Mouse (Mus musculus) G1E (cell line): ENCODE measurements around the gene Itga4.

Experiments used
- CTCF ChIP-seq: IDR thresholded peaks from 2 replicates; pipeline ENCODE4 v1.5.1; 2012; ENCODE audit warnings: low read depth, low read length, inconsistent platforms, mixed read lengths
- GATA1 ChIP-seq: IDR thresholded peaks from 2 replicates; pipeline ENCODE4 v1.6.1; 2012; ENCODE audit warnings: borderline replicate concordance, low read length, inconsistent platforms, mixed read lengths
- TAL1 ChIP-seq: conservative IDR thresholded peaks from 2 replicates; pipeline ENCODE4 v1.6.1; 2012; ENCODE audit warnings: low read depth, low read length, inconsistent platforms, mixed read lengths

- TF ChIP-seq CTCF = no peak
- TF ChIP-seq GATA1 = no peak
- no peak for TF ChIP-seq TAL1
These were observed 10.5 kb upstream of the Itga4 start for GRCm38 (mm10) chr2:79244743-79245142.
